Mouse (Mus musculus): ENCODE measurements around the gene Mfn1. TPM values are rescaled to one million over a fixed set of nuclear protein-coding genes. Genes with fewer than 3 reads are reported as not detected.

Mfn1 gene
- polyA plus RNA-seq, 1 experiment, result 30.9 TPM

DNA sequence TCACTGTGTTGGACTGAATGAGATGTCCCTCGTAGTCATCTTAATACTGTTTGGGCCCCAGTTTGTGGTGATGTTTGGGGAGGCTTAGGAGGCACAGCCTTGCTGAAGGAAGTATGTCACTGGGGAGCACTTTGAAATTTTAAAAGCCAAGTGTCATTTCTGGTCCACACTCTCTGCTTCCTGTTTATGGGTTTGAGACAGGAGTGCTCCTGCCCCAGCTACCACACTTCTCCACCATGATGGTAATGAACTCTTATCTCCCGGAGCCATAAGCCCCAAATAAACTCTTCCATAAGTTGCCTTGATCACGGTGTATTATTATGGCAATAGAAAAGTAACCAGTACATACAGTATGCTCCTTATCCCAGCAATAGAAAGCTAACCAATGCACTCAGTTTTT lies 92.8 kb downstream of the Mfn1 start:
- Histone ChIP-seq H3K4me1 (ENCODE audit: control insufficient read depth, insufficient read depth, low read length) (no peaks in the 10 kb centered on the region), H3K4me3 (ENCODE audit: insufficient read depth, low read length) (no peak overlapping the region), H3K27ac (ENCODE audit: insufficient read depth, low read depth, low read length) (no peak overlapping the region)
- no peak for TF ChIP-seq POLR2A (IDR thresholded peaks at IDR 0.05; ENCODE audit: borderline replicate concordance, low read depth, low read length)
- no peak for TF ChIP-seq CTCF (IDR thresholded peaks at IDR 0.05; ENCODE audit: low read depth, low read length)

DNA sequence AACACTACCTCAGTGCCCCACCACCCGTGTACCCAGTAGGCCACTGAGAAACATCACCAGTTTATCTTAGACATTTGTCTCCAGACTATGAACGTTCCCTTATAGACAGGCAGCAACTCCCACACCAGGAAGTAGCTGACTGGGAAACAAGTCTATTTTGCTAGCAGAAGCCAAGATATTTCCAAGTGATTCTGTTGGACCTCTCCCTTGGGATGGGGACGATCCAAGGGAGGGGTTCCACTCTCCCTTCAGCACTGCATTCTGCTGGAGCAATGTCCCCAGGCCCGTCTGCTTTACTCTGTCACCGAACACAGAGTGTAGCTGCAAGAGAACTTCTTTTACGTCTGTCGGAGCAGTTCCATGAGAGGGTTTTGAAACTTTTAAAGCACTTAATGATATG lies 98.9 kb downstream of the Mfn1 start:
- TF ChIP-seq CTCF (IDR thresholded peaks at IDR 0.05; ENCODE audit: low read depth, low read length) (no peak), POLR2A (IDR thresholded peaks at IDR 0.05; ENCODE audit: borderline replicate concordance, low read depth, low read length) (no peak)
- no peaks in the 10 kb centered on the region for H3K4me1 ChIP-seq (ENCODE audit: control insufficient read depth, insufficient read depth, low read length)
- H3K4me3 ChIP-seq (ENCODE audit: insufficient read depth, low read length), result no peak overlapping the region
- no peak overlapping the region for H3K27ac ChIP-seq (ENCODE audit: insufficient read depth, low read depth, low read length)

Other genes with a start within 250 kb of the Mfn1 start
- gene Zmat3, start 163.5 kb upstream of the Mfn1 start, polyA plus RNA-seq (2012; ENCODE audit: insufficient read depth, insufficient read length, missing spikeins), result 10.0 and 11.6 TPM in 2 replicates
- gene Pik3ca, start 131.8 kb upstream of the Mfn1 start, polyA plus RNA-seq (2012; ENCODE audit: insufficient read depth, insufficient read length, missing spikeins), result 45.1 and 49.7 TPM in 2 replicates
- gene Kcnmb3, start 37.2 kb upstream of the Mfn1 start, polyA plus RNA-seq (2012; ENCODE audit: insufficient read depth, insufficient read length, missing spikeins), result not detected in 2 replicates
- 30.6 and 33.8 TPM in 2 replicates for gene Zfp639, start 19.2 kb upstream of the Mfn1 start, polyA plus RNA-seq (2012; ENCODE audit: insufficient read depth, insufficient read length, missing spikeins)
- gene Gnb4, start 87.1 kb downstream of the Mfn1 start, polyA plus RNA-seq (2012; ENCODE audit: insufficient read depth, insufficient read length, missing spikeins), result 7.6 and 9.4 TPM in 2 replicates
- gene Actl6a, start 176.8 kb downstream of the Mfn1 start, polyA plus RNA-seq (2012; ENCODE audit: insufficient read depth, insufficient read length, missing spikeins), result 31.7 and 40.9 TPM in 2 replicates
- 143 TPM in 2 replicates for gene Ndufb5, start 207.5 kb downstream of the Mfn1 start, polyA plus RNA-seq (2012; ENCODE audit: insufficient read depth, insufficient read length, missing spikeins)
- gene Mrpl47, start 208.1 kb downstream of the Mfn1 start, polyA plus RNA-seq (2012; ENCODE audit: insufficient read depth, insufficient read length, missing spikeins), result 13.2 and 19.3 TPM in 2 replicates